Mouse (Mus musculus): ENCODE measurements at regions not wholly inside any gene's neighbourhood (a gene's known extent, or its start where the extent isn't known, plus 50 kb on each side); places are given as distances from the start of the nearest gene placed in this dataset.
"Not testable (repeated sequence)": the region's sequence is repeated elsewhere in the genome, so short reads cannot be mapped to it uniquely, and the experiment has no call there.

- DNase-seq, result no peak
Observed at GRCm38 (mm10) chr12:32434506-32435002, 56.0 kb downstream of the Ccdc71l start.

- no peak for DNase-seq
Observed at GRCm38 (mm10) chr12:32435126-32435525, 56.6 kb downstream of the Ccdc71l start.

- no peak for DNase-seq
Observed at GRCm38 (mm10) chr12:32438209-32438608, 59.7 kb downstream of the Ccdc71l start.

- DNase-seq, result no peak
Observed at GRCm38 (mm10) chr12:32444770-32445169, 66.3 kb downstream of the Ccdc71l start.

- DNase-seq, result no peak
Observed at GRCm38 (mm10) chr12:32445874-32446273, 67.4 kb downstream of the Ccdc71l start.

GRCm38 (mm10) chr12:32449373-32449772 is 70.9 kb downstream of the Ccdc71l start:
- no peak for DNase-seq

GRCm38 (mm10) chr12:32451226-32451625 is 72.7 kb downstream of the Ccdc71l start:
- DNase-seq, result no peak

GRCm38 (mm10) chr12:32454794-32455193 is 76.3 kb downstream of the Ccdc71l start:
- DNase-seq, result peak; percentile 12 to 22

GRCm38 (mm10) chr12:32455231-32455630 is 76.7 kb downstream of the Ccdc71l start:
- not testable (repeated sequence) for DNase-seq

GRCm38 (mm10) chr12:32455913-32456312 is 77.4 kb downstream of the Ccdc71l start:
- DNase-seq, result no peak

GRCm38 (mm10) chr12:32456796-32457195 is 78.3 kb downstream of the Ccdc71l start:
- no peak for DNase-seq

GRCm38 (mm10) chr12:32458386-32458785 is 79.9 kb downstream of the Ccdc71l start:
- no peak for DNase-seq

GRCm38 (mm10) chr12:32460330-32460998 is 82.0 kb downstream of the Ccdc71l start:
- DNase-seq, result no peak

GRCm38 (mm10) chr12:32465371-32465770 is 86.9 kb downstream of the Ccdc71l start:
- peak; percentile 26 to 34 for DNase-seq

- DNase-seq, result no peak
Observed at GRCm38 (mm10) chr12:32469863-32470262, 91.4 kb downstream of the Ccdc71l start.

- no peak for DNase-seq
Observed at GRCm38 (mm10) chr12:32479451-32479850, 100.9 kb downstream of the Ccdc71l start.

GRCm38 (mm10) chr12:32480268-32480667 is 101.8 kb downstream of the Ccdc71l start:
- DNase-seq, result no peak

- DNase-seq, result no peak
Observed at GRCm38 (mm10) chr12:32481051-32481450, 102.5 kb downstream of the Ccdc71l start.

GRCm38 (mm10) chr12:32482343-32482742 is 103.8 kb downstream of the Ccdc71l start:
- DNase-seq, result no peak

- no peak for DNase-seq
Observed at GRCm38 (mm10) chr12:32482777-32483176, 104.3 kb downstream of the Ccdc71l start.

GRCm38 (mm10) chr12:32486246-32486645 is 107.7 kb downstream of the Ccdc71l start:
- DNase-seq, result no peak

GRCm38 (mm10) chr12:32486729-32487128 is 108.2 kb downstream of the Ccdc71l start:
- DNase-seq, result no peak

GRCm38 (mm10) chr12:32487883-32488577 is 109.5 kb downstream of the Ccdc71l start:
- no peak for DNase-seq

- DNase-seq, result no peak
Observed at GRCm38 (mm10) chr12:32488578-32488892, 110.0 kb downstream of the Ccdc71l start.
